Mouse (Mus musculus): ENCODE results near the gene Zbtb8a.
"Not testable (repeated sequence)": the region's sequence is repeated elsewhere in the genome, so short reads cannot be mapped to it uniquely, and the experiment has no call there.

The Zbtb8a gene

GRCm38 (mm10) chr4:129376961-129377545 lies 863 bp downstream of the Zbtb8a start:
- peak; percentile 46 to 53 for DNase-seq

GRCm38 (mm10) chr4:129375821-129376220 lies 2.1 kb downstream of the Zbtb8a start:
- DNase-seq: no peak

DNA sequence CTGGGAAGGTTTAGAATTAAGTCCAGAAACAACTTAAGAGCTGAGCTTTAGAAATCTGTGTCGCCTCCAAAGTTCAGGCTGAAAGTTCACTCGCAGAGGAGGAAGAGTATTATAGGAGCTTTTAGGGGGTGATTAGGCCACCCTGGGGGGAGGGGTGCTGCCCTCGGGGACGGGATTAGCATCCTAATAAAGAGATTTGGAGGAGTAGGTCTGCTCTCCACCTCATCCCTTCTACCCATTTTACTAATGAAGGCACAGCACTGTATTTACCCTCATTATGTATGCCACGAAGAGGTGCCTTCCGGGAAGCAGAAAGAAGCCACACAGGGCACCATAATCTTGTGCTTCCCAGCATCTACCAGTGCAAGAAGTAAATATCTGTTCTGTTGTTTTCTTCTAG lies 2.9 kb downstream of the Zbtb8a start:
- no peak for DNase-seq

DNA sequence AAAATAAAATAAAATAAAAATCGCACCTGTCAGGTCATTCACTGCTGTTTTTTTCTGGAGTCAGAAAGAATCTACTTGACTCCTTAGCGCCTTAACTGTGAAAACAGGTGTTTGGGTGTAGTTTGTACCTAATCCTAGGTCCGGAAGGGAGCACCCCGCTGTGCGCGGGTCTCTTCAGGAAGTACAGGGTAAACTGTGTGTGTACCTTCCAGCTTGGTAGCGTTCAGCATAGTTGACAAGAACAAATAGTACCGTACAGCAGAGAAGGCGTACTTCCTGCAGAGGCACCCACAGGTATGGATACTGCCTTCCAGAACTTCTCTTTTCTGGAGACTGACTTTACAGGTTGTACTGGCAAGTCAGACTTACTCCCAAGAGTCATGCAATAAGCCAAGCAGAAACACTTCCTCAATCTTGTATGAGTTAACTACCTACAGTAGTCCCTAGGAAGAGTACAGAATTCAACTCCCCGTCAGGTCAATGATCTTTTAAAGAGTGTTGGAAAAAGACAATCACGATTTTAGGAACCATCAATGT lies 3.6 kb downstream of the Zbtb8a start:
- DNase-seq: no peak

DNA sequence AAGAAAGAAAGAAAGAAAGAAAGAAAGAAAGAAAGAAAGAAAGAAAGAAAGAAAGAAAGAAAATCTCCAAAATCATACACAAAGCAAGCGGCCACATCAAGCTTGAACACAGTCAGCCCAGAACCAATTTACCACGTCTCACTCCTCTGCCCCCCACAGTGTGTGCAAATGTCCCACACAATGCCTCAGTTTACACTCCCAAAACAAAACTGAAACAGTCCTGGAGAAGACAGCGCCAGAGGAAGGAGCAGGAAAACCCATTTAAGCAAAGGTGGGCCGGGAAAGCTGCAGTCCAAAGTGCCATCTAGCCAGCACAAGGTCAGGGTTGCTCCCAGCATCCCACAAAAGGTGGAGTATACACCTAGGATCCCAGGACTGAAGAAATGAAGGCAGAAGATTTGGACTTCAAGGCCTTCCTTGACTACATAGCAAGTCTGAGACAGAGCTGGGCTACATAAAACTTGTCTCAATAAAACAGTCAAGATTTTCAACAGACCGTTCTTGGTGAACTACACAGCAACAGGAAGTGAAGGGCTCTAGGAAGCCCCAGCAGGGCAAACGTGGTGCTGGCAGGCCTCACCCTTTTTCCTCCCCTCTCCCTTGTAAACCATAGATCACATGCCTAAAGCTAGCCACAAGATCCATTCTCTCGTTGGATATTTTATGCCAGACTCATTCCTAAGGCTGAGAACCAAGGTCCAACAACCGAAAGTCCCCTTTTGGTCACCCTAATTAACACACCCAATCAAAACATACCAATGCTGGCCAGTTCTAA lies 4.5 kb downstream of the Zbtb8a start:
- no peak for DNase-seq

- no peak for DNase-seq
These were observed 6.5 kb downstream of the Zbtb8a start for GRCm38 (mm10) chr4:129371391-129371790.

- DNase-seq: no peak
These were observed 12.7 kb downstream of the Zbtb8a start for GRCm38 (mm10) chr4:129365224-129365623.

DNA sequence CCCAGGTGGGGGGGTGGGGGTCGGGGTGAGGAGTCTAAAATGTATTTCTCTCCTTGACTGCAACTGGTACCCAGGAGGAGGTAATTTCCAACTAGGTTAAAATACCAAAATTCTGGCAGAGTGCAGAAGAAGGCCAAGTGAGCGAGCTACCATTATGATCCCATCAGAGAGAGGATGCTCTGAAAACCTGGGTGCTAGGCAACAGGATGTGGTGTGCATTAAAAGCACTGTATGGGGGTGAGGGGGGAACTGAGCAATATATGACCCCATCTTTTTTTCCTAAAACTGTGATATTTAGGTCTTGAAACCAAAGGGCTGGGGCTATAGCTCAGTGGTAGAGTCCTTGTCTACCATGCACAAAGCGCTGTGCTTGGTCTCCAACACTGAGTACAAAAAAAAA lies 13.5 kb downstream of the Zbtb8a start:
- DNase-seq: no peak

- DNase-seq: peak in 1 of 2 experiments; percentile 12
These were observed 14.5 kb downstream of the Zbtb8a start for GRCm38 (mm10) chr4:129363463-129363862.

- no peak for DNase-seq
These were observed 15.1 kb downstream of the Zbtb8a start for GRCm38 (mm10) chr4:129362771-129363170.

- not testable (repeated sequence) for DNase-seq
These were observed 15.7 kb downstream of the Zbtb8a start for GRCm38 (mm10) chr4:129362238-129362637.

DNA sequence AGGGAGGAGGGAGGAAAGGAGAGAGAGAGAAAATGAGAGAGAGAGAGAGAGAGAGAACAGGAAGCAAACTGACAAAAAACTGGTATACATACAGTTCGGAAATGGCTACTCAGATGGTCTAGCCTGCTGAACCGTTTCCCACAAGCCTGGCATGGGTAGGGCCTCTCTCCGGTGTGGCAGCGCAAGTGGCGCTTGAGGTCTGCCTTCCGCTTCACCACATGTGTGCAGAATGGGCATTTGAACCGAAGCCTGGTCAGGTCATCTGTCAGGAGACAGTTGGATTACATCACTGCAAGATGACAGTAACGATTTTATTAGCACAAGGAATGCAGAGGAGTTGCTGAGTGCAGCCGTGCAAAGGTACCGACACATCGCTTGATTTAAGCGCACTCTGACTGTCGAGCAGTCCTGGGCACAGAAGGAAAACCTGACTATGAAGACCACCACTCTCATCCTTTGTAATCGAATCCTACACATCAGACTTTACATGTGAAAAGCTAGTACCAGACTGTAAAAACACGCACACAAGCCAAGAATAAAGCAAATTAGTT lies 20.2 kb downstream of the Zbtb8a start:
- no peak for DNase-seq

GRCm38 (mm10) chr4:129354236-129354635 lies 23.7 kb downstream of the Zbtb8a start:
- DNase-seq: no peak

DNA sequence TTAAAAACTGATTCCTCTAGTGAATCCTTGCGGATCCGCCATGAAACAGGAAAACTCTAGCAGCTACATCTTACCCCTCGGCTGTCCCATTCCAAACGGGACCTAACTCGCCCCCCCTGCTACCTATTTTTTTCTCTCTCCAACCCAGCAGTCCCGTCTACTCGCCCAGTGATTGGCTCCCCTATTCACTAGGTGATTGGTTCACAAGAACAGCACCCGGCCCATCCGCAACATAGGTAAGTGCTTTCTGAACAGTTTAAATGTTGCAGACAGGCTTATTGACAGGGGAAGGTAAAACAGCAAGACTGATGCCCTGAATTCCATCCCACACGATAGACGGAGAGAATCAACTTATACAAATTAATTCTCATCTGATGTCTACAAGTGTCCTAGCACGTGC lies 24.7 kb downstream of the Zbtb8a start:
- DNase-seq: no peak

DNA sequence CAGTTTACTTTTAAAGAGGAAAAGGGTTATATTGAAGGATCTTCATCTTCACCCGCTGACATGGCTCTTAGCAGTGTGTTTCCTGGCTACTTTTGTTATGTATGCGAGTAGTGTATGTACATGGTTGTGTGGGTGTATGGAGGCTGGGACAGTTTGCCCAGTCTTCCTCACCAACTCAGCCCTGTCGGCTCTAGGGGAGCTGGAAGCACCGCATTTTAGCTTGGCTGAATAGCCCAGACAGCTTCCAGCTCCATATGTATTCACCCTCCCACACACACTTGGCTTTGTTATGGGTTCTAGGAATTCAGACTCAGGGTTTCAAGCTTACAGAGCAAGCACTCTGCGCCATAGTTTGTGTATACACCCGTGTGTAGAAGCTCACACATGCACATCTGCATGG lies 26.8 kb downstream of the Zbtb8a start:
- no peak for DNase-seq

GRCm38 (mm10) chr4:129350644-129351043 lies 27.3 kb downstream of the Zbtb8a start:
- DNase-seq: peak; percentile 67 to 72

GRCm38 (mm10) chr4:129346481-129347154 lies 31.3 kb downstream of the Zbtb8a start:
- DNase-seq: no peak

- DNase-seq: no peak
These were observed 35.2 kb downstream of the Zbtb8a start for GRCm38 (mm10) chr4:129342705-129343104.

- DNase-seq: no peak
These were observed 36.0 kb downstream of the Zbtb8a start for GRCm38 (mm10) chr4:129341888-129342287.

- no peak for DNase-seq
These were observed 38.2 kb downstream of the Zbtb8a start for GRCm38 (mm10) chr4:129339743-129340142.

GRCm38 (mm10) chr4:129336291-129336690 lies 41.6 kb downstream of the Zbtb8a start:
- DNase-seq: no peak

DNA sequence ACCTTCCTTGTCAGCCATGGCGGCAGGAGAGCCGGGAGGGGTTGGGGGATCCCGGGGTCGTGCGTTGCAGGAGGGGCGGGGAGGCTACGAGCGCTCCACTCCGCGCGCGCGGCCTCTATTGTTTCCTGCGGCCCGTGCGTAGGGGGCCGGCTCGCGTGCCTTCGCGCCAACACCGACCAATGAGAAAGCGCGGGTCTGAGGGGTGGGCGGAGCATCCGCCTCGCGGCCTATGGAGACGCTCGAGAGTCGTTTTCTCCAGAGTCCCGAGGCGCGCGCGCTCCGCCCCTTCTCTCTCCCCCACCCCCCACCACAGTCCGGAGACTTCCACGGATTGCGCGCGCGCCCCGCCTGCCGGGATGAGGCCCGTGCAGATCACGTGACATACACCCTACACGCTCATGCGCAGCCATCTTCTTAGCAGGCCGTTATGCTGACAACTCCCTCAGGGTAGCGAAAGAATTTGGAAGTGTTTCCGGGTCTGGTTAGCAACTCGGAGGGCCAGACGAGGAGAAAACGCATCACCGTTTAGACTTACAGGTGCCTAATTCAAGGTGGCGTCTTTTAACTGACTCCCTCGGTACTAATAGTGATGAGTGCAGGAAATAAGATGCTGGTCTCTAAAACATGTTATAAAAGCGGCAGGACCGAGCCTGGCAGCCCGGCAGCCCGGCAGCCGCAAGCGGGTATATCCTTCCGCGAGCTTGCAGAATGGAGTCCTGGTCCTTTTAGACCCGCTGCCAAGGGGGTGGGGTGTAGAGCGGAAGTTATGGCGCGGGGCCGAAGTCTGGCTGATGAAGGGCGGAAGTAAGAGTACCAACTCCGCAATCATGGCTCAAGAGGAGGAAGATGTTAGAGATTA lies 42.5 kb downstream of the Zbtb8a start, which contains the start of the genes Rbbp4 and Zbtb8os:
Rbbp4 (minus strand) TSS at position 155 of the 859 bp plus-strand sequence.
Zbtb8os (plus strand) TSS at position 480 of the 859 bp plus-strand sequence.
- DNase-seq: peak; percentile 97

All from lung, adult 18-20 months (tissue).